Mouse (Mus musculus): Measurements from ENCODE around the gene Nol4l.
A peak's percentile ranks its signal among the peaks of the same experiment; 100 is the strongest.

Gene Nol4l

DNA sequence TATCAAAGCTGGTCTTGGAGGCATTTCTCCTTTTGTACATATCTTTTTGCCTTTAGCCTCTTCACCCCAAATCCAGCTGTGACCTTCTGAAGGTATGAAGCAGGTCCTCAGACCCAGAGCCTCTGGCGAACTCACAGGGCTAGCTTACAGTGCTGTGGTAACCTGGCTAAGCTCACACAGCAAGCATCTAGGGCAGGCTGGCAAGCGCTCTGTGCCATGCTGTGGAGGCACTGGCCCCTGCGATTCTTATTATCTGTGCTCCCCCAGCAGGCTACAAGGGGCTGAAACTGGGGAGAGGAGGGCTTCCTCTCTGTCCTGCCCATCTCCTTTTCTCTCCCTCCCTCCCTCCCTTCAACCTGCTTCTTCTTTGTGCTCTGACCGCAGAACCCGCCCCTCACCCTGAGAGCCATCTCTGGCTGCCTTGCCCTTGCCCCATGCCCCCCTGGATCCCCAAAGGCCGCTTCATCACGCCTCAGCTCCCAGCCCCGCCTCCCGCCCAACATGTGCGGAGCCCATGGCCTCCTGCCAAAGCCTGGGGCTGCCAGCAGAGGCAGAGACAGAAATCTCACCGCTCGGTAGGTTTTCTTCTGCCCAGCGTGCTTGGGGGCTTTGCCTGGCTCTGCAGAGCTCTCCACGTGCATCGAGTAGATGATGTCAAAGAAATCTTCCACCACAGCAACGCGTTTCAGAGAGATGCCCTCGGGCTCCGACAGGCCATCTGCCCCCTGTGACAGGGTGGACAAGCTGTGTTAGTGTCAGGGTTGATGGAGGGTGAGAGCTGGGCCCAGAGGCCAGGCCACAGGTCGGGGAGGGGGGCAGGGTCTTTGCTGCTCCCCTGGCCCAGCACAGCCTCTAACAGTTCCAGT lies 46.4 kb downstream of the Nol4l start:
- DNase-seq (ENCODE audit: low read depth, low spot score): peak; percentile 25

DNA sequence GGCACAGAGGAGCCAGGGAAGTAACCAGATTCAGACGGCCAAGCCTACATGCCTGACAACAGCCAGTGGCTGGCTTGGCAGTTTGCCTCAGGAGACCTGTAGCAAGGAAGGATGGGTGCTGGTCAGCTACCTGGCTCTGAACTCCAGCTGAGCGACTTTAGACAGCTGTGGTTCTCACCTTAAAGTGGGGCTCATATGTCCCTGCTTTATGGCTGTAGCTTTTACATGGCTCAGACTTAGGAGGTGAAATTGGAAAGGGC lies 48.0 kb downstream of the Nol4l start:
- no peak for DNase-seq (ENCODE audit: low read depth, low spot score)

DNA sequence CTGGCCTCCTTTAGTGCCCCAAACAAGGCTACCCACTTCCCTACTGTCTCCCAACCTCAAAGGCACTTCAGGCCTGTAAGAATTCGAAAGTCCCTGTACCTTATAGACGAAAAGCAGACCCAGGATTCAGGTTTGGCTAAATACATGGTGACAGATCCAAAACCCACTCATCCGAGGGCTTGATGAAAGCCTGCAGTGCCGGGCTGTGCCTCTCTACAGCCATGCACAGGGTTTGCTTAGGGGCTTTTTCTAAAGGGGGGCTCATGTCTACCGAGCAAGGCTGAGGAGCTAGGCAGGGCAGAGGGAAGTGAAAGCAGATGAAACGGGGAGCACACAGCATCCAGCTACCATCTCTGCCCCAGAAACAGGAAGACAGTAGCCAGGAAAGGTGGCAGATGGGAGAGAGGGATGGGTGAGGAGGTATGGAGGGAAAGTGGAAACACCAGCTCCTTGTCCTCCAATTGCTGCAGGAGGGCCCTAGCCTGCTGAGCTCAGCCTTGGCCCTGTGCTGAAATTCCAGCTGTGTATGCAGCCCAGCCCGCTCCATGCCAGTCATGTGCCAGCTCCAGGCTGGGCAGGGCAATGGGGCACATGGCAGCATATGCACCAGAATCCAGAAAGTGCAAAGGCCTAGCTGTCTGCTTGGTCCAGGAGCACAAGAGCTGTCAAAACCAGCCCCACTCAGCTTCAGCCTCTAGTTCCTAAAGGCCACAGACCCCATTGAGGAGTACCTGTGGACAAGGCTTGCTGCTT lies 48.5 kb downstream of the Nol4l start:
- no peak for DNase-seq (ENCODE audit: low read depth, low spot score)

DNA sequence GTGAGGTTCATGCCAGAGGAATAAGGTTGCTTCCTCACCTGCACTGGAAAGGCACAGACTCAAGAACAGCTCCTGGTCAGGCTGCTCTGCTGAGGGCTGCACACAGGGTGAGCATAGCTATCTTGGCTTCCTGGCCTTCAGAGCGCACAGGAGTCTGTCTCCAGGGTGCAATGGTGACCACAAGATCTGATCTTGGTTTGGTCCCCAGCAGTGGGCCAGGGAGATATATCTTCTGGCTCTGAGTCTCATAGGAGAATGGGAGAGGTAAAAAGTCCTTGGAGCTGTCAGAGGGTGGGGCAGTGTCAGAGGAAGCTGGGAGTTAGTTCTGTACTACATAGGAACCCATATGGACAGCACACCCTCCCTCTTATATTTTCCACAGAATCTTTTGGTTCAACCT lies 50.3 kb downstream of the Nol4l start:
- no peak for DNase-seq (ENCODE audit: low read depth, low spot score)

DNA sequence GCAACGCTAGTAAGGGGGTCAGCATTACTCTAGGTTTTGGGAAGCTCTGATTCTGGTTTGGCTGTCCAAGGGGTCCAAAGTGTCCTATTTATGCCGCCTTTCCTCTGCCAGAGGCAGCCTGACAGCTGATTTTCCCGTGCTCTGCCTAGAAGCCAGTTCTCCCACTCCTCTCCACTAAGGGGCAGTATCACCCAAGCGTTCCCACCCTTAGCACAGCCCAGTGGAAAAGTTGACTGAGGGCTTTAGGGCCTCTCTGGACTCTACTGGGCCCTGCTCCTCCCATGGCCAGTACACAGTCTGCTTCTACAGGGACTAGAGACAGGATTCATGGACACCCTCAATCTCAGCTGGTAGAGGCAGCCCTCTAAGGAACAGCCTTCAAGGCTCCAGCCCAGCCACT lies 51.2 kb downstream of the Nol4l start:
- DNase-seq (ENCODE audit: low read depth, low spot score): peak; percentile 77

DNA sequence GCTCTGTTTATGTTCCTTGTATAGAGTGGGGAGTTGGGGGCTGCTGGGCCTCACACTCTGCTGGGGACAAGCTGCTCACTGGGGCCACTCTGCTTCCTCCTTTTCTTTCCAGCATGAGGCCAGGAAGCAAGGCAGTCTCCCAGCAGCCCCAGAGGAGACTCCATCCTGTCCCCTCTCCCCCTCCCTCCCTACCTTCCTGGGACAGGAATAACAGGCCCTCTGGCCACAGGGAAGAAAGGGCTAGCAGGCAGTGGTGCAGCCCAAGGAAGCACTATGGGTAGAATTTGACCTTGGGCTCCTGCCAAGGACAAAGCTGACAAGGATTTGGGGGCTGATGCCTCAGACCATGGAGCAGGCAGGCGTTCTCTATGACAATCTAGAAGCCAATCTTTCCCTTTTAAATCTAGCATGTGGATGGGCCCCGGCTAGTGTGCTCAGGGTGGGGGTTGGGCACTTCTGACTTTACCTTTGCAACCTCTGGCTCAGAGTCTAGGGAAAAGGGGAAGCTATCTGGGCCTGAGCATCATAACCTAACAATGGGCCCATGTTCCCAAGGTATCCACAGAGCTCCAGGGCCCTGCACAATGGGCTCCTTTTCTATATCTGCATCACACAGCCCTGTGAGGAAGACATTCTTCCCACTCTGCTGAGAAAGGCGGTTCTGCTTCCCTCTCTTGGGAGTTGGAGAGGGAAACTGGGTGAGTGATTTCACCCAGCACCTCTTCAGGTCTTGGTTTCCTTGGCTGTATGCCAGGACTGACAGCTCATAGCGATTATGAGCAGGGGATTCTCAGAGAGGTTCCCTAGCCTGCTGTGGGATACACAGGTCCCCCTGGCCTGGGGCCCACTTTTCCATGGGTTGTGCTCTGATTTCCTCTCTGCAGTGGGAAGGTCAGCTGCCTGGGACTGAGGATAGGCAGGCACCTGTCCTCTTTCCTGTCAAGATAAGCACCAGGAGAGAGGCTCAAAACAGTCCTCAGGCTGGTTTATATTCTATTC lies 54.4 kb downstream of the Nol4l start:
- DNase-seq (ENCODE audit: low read depth, low spot score): no peak

DNA sequence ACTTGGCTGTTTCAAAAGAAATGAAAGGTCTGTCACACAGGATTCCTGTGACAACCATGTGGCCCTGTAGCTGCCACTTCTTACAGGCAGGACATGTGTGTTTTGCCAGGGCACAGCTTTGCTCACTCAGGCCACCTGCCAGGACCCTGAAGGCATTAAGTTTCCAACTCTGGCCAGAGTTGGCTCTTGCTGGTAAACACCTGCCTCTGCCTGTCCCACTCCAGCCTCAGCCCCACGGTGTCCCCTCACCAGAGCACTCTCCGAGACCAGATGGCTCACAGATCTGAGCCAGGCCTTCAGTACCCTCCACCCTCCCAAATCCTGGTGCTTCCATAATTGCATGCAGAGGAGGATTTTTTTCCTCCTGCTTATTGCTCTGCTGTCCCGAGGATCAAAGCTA lies 58.8 kb downstream of the Nol4l start:
- no peak for DNase-seq (ENCODE audit: low read depth, low spot score)

DNA sequence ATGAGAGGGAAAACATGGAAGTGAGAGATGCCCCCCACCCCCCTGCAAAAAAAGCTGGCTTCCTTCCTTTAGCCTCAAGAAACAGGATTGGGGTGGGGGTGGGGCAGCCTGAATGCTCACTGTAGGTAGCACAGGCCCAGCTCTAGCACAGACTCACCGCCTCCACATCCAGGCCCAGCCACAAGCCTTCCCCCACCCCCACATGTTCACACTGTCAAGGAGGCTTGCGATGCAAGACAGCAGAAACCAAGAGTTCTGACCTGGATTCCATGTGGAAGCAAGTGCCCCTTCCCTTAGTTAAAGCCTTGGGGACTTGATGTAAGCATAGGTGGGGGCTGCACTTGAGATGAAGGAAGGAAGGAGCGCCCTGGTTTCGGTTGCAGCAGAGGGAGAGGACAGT lies 60.0 kb downstream of the Nol4l start:
- DNase-seq (ENCODE audit: low read depth, low spot score): peak; percentile 33

DNA sequence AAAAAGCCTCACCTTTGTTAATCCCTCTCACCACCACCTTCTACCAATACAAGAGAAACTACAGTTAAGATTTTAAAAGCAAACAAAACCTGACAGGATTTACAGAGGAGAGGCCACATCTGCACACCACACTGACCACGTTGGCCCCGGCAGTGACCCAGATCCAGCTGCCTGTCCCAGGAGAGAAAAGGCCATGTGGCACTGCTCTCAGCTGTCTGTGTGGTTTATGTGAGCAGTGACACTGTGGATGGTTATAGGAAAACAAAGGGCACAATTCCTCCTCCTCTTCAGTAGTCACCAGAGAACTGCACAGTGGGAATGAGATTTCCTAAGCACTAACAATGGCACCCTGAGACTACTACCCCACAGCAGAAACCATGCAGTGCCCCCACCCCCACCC lies 60.5 kb downstream of the Nol4l start:
- no peak for DNase-seq (ENCODE audit: low read depth, low spot score)

DNA sequence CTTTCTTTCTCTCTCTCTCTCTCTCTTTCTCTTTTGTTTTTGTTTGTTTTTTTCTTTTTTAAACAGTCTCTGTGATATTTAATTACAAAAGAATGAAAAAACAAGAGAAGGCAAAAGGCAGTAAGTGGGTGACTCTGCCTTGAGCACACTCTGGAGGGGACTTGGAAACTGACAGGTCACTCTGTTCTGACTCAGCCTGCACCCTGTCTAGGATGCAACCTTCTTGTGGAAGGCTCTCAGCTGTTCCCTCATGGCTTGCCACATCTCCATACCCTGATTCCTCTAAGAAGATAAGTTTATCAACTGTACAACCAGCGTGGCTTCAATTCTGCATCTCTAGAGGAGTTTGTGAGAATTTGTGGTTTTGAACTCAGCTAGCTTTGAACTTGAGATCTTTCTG lies 62.4 kb downstream of the Nol4l start:
- DNase-seq (ENCODE audit: low read depth, low spot score): no peak

DNA sequence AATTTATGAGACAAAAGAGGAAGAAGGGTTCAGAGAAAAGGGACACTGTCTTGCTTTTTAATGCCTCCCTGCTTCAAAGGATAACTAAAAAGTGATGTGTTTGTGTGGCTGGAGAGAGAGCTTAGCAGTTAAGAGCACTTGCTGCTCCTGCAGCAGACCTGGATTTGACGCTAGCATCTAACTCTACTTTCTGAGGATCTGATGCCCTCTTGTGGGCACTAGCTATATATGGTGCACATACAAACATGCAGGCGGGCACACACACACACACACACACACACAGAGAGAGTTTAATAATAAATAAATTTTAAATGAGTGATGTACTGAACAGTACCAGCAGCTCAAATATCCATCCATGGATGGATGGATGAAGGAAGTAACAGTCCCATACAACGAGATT lies 66.5 kb downstream of the Nol4l start:
- DNase-seq (ENCODE audit: low read depth, low spot score): no peak

DNA sequence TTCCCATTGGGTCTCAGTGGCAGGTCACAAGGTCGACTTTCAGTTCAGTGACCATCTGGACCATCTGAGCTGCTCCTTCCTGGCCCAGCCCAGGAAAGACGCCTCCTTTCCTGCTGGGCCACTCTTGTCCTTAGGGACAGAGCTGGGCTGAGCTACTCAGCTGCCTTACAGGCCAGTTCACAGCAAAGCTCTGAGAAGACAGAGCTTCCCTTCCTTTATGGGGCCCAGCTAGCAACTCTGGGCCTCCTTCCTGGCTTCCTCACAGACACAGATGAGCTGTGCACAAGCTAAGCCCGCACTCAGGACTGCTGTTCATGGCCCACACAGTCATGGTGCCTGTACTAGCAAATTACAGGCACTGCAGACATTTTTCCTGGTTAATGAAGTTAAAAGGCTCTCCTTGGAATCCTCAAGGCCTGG lies 71.7 kb downstream of the Nol4l start:
- no peak for DNase-seq (ENCODE audit: low read depth, low spot score)

DNA sequence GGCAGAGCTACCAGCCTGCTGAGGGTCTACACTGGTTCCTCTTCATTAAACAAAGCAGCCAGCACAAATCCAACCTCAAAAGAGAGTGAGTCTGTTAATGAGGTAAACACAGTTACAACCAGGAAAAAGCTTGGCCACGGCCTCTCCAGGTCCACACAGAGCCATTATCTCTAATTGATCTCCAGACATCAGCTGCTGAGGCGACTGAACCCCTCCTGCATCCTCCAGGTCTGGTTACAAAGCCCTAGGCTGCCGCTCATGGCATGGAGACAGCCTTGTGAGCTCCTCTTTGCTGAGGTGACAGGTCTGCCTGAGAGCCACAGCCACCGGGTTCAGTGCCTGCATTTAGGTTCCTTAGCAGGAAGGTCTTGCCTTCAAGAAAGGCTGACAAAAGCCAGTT lies 72.3 kb downstream of the Nol4l start:
- DNase-seq (ENCODE audit: low read depth, low spot score): no peak

DNA sequence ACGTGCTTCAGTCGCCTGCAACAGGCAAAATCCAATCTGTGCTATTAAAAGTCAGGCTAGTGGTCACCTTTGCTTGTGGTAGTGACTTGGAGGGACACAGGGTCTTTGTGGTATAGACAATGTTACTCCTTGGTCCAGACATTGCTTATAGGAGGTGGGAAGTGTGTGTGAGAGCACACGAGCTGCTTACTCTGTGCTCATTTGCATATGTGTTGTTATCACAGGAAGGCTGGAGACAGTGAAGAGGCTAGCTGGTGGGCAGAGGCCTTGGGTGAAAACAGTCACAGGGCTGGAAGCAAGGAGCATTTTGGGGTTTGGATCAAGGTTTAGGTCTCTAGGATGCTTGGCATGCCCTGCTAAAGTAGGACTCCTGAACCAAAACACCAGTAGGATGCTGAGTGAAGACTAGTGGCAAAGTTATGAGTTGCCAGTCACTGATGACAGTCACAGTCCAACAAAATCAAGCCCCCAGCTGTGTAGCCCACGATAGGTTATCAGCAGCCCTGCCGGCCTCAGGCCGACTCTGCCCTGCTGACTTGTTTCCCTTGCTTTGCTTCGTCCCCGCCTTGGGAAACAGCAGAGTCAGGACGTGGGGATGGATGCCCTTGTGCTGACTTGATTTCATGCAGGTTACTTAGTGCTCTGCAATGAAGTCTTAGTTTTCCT lies 74.8 kb downstream of the Nol4l start:
- DNase-seq (ENCODE audit: low read depth, low spot score): no peak

DNA sequence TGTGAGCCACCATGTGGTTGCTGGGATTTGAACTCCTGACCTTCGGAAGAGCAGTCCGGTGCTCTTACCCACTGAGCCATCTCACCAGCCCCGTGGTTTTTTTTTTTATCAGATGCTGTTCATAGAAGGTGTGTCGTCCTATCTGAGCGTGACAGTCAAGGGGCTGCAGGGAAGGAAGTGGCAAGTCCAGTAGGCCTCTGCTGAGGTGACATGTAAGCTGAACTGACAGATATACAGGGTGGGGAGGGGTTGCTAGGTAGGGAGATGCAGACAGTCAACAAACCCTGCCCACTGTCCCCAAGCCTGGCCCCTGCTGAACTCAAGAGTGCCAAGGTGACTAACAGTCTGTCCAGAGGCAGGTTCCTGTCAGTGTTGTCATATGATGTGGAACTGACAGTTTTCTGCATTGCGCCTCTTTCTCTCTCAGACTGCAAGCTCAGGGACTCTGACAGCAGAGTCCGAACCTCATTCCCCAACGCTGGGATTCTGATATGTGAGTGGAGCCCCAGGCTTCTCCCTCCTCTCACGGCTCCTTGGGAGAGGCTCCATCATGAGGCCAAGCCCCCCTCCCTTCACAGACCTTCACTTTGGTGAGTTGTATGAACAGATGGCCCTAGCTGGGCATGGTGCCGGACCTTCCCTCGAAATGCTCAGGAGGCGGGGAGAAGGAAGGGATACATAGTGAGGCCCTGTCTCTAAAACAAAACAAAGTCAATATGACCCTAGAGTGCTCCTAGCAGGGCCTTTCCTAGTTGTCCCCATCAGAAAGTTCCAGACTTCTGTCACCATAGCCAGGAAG lies 75.6 kb downstream of the Nol4l start:
- DNase-seq (ENCODE audit: low read depth, low spot score): no peak

DNA sequence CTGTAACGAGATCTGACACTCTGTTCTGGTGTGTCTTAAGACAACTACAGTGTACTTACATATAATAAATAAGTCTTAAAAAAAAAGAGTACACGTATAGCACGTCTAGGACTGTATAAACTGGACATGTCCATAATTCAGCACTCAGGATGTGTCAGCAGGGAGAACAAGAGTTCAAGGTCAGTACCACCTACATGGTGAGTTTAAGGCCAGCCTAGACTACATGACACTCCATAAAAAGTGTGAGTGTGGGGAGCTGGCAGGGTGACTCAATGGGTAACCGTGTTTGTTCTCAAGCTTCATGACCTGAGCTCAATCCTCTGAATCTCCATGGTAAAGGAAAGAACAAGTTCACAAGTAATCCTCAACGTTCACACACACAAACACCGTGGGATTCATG lies 81.3 kb downstream of the Nol4l start:
- no peak for DNase-seq (ENCODE audit: low read depth, low spot score)

DNA sequence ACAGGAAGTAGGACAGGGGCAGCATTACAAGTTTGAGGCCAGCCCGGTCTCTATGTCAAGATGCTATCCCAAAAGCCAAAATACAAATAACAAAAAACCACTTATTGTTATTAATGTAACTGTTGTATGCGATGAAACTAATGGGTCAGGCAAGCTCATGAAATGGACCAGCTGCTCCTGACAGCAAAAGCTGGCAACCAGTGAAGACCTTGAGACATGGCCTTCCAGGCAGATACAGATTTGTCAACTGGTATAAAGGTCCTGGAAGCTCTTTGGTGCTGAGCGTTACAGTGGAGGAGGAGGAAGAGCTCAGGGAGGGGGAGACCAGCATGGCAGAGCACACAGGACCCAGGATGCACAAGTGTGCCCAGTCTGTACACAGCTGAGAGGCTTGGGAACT lies 82.1 kb downstream of the Nol4l start:
- DNase-seq (ENCODE audit: low read depth, low spot score): no peak

DNA sequence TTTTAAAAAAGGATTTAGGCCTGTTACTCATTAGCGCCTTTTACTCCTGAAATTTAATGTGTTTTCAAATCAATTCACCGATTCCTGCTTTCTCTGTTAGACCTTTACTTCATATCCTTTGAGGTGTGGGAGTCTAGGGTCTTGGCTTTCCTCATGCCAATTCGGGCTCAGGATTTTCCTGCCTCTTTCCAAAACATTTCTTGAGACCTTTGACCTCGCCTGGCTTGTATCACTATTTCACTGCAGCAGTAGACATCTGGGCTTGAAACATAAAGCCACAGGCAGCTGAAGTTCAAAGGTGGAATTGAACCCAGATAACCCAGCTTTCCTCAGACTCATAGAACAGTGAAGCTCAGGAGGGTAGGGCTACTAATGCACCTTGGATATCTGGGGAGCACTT lies 83.3 kb downstream of the Nol4l start:
- no peak for DNase-seq (ENCODE audit: low read depth, low spot score)

DNA sequence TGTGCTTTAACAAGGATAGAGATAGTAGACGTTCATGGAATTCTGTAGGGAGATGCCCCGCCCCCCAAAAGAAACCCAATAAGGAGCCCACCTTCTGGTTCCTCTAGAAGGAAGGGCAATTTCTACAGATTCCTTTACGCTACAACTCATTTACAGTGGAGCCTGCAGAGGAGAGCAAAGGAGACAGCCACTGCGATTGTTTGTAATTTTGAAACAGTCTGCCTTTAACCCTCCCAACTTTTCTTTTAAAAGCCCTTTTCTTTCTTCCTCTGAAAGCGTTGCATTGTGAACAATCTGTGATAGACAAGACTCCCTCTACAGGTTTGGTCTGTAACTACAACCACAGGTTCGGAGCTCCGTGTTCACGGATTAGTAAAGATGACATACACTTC lies 83.8 kb downstream of the Nol4l start:
- peak; percentile 83 for DNase-seq (ENCODE audit: low read depth, low spot score)

DNA sequence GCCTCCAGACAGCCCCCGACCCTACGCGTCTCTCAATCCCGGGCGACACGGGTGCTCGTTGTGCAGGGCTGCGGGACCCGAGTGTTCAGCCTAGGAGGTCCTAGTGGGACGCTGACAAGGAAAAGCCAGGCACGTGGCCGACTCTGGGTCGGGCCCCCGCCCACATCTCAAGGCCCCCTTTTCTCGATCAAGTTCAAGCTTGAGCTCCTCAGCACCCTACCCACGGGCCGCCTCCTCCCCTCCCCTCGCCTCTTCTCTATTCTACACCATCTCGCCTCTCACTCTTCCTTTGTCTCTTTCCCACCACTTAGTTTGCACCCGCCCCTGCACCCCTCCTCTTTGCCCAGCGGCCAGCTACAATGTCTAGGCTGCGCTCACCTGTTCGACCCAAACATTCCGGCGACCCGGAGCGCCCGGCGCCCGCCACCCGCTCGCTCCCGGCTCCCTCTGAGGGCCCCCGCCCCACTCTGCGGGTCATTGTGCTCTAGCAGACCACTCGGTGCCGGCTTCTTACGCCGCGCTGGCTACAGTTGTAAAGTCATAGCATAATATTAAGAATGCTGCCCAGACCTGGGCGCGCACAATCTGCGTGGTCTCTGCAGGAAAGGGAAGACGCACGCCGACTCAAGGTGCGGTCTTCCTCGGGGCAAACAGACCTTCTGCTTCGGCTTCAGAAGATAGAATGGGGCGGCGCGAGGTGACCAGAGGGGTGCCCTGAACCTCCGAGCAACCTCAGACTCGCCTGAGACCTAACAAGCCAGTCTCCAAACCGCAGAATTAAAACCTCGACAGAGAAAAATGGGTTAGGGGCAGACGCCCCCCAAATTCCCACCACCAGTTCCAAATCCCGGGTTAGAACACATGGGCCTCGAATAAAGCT lies 84.4 kb downstream of the Nol4l start:
- peak; percentile 37 for DNase-seq (ENCODE audit: low read depth, low spot score)

Data from CD4-positive, CD25-positive, alpha-beta regulatory T cell, adult 2 months (primary cell).